Mouse (Mus musculus) brain, adult 2 months (tissue): ENCODE data around the gene Ugt1a7c.
"Not testable (repeated sequence)": the region's sequence is repeated elsewhere in the genome, so short reads cannot be mapped to it uniquely, and the experiment has no call there.

Source experiments
- DNase-seq: peaks from one replicate; pipeline ENCODE4 v3.0.0; 2011; ENCODE audit warnings: low read depth, low spot score

The Ugt1a7c gene

GRCm38 (mm10) chr1:88223011-88223515 is 128.2 kb downstream of the Ugt1a7c start:
- not testable (repeated sequence) for DNase-seq

- peak; percentile 24 for DNase-seq
Observed at GRCm38 (mm10) chr1:88223591-88223990, 128.7 kb downstream of the Ugt1a7c start.

GRCm38 (mm10) chr1:88224029-88224776 is 129.3 kb downstream of the Ugt1a7c start:
- DNase-seq = peak; percentile 16

- DNase-seq = not testable (repeated sequence)
Observed at GRCm38 (mm10) chr1:88225301-88225700, 130.4 kb downstream of the Ugt1a7c start.

DNA sequence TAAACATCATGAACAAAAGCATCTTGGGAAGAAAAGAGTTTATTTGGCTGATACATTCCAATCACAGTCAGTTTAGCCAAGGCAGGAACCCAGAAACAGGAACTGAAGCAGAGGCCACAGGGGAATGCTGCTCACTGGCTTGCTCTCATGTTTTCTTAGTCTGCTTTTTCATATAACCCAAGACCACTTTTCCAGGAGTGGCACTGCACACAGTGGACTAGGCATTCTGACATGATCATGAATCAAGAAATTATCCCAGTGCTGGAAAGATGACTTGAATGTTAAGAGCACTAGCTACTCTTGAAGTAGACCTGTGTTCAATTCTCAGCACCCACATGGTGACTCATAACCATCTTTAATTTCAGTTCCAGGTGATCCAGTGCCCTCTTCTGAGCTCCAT is 130.9 kb downstream of the Ugt1a7c start:
- no peak for DNase-seq

GRCm38 (mm10) chr1:88226670-88227379 is 132.0 kb downstream of the Ugt1a7c start, which contains the start of gene Mroh2a:
Mroh2a (plus strand) TSS chr1:88226986.
- DNase-seq = peak; percentile 40

GRCm38 (mm10) chr1:88227482-88227881 is 132.6 kb downstream of the Ugt1a7c start:
- no peak for DNase-seq

DNA sequence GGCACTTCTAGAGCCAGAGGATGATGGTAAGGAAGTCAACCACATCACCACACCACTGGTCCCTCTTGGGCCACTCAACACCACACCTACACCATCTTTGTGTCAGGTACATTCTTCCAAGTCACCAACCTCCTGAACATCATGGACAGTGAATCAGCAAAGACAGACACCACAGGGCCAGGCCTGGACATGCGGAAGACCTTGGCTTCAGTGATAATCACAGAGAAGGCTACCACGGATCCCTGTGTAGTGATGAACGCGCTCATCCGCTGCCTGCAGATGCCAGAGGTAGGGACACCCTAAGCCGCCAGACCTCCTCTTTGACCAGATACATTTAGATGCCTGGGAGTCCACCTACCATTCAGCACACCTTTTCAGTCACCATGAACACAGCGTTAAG is 133.3 kb downstream of the Ugt1a7c start:
- no peak for DNase-seq

- DNase-seq = no peak
Observed at GRCm38 (mm10) chr1:88229566-88229965, 134.7 kb downstream of the Ugt1a7c start.

DNA sequence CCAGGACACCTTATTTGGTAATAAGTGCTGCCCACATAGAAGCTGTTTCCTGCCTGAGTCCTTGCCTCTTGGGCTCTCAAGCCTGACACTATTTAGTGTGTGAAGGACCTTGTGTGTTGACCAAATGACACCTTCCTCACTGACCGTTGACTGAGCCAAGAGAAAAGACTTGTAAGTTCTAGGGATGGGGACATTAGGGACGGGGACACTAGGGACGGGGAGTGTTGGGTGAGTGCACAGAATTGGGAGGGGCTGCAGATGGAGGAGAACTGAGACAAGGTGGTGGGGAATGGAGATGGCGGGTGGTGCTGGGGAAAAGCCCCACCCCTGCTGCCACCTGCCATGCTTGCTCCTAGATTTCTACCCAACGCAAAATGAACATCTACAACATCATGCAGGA is 135.1 kb downstream of the Ugt1a7c start:
- DNase-seq = no peak

DNA sequence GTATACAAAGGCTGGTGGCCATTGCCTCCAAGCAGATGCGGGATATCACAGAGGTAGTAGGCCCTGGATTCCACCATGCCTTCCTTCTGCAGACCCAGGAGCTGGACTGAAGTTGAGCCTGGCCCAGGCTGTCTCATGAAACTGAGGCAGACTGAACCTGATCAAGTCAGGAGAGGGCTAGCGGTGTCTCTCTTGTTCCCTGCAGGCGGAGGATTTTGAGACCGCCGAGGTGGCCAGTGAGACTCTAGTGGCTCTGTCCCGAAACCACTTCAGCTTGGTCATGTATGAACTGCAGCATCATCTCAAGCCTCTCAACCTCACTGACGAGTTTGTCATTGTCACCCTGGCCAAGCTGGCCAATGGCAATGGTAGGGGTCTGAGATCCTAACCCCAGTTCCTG is 135.6 kb downstream of the Ugt1a7c start:
- no peak for DNase-seq

DNA sequence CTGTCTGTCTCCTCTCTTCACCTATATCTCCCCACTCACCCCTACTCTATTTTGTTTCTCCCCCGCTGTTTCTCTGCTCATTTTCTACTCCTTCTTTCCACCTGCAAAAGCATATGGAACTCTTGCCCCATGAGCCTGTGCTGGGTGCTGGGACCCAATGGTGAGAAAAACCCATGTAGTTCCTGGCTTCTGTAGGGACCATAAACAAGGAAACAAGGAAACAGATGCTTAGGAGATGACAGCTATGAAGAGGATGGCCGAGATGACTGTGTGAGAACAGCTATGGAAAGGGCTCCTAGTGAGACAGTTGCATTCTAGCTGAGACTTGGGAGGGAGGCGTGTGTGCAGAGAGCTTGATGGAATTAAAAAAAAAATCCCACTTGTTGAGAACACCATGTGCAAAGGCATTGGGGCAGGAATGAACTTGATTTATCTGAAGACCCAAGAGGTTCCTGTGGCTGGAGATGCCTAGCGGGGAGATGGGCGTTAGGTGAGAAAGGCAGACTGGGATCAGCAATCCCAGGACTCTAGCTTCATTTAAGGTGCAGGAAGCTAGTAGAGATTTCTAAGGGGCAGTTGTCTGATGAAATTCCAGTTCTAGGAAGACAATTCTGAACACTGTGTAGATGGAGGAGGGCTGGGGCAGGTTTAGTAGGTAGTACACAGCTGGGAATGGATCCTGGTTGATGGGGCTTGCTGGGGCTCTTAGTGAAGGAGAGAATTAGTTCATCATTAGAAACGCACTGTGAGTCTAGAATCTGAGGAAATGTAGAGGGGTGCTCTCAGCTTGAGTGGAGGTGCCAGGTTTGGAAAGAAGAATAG is 136.3 kb downstream of the Ugt1a7c start:
- no peak for DNase-seq

GRCm38 (mm10) chr1:88231803-88232499 is 137.1 kb downstream of the Ugt1a7c start:
- no peak for DNase-seq

DNA sequence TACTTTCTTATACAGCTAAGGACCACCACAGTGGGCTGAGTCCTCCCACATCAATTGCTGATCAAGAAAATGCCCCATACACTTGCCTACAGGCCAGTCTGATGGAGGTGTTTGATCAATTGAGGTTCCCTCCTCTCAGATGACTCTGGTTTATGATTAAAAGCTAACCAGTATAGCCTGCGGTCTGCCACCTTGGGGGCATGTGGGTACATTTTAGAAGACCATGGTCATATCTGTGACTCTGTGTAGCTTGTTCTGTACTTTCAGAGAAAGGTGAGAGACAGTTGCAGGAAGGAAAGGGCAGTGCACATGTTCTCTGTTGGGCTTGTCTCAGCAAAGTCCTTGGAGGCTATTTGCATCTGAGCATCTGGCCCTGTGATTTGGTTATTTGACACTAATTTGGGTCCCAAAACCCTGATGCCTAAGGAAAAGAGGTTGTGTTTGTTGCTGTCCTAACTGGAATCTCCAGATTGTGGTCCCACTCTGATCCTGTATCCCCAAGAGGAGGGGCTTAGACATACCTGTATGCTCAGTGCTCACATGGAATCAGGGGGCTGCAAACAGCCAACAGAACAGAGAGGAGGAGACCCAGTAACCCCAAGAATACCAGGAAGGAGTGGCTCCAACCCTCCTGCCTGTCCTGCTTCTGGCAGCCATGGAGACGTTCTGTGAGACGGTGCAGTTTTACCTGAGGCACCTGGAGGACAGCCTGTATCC is 138.0 kb downstream of the Ugt1a7c start:
- no peak for DNase-seq

GRCm38 (mm10) chr1:88233421-88234247 is 138.8 kb downstream of the Ugt1a7c start:
- DNase-seq = no peak

GRCm38 (mm10) chr1:88234248-88234610 is 139.4 kb downstream of the Ugt1a7c start:
- DNase-seq = no peak

- no peak for DNase-seq
Observed at GRCm38 (mm10) chr1:88234646-88235045, 139.8 kb downstream of the Ugt1a7c start.

DNA sequence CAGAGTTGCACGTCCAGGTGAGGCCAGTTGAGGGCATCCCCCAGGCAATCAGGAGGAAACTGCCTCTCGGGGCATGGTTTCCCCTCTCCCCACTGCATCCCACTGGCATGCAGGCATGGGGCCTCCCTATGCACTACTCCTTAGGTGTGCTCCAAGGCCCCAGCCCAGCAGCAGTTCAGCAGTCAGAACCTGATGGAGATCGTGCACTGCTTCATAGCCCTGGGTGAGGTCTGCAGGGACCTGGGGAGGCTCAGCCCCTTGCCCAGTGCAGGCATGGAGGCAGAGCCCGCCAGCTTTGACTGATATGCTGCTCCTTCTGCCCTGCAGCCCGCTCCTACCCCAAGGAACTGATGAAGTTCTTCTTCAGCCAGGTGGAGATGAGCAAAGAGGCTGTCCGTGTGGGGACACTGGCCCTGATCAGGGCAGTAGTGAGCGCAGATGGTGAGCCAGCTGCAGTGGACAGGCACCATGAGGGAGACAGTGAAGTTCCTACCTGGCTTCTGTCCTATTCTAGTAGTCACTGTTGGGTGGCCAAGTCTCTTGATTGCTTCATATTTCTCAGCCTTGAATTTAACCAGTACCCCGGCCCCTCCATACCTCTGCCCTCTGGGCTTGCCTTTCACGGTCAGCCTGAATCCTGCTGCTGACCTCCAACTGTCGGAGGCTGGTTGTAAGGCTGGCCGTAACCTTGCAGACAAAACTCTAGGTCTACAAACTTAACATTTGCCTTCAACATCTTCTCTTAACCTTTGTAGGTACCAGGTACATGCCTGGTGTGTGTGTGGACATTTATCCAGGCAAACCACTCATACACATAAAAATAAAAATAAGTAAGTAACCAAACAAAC is 140.4 kb downstream of the Ugt1a7c start:
- DNase-seq = no peak

GRCm38 (mm10) chr1:88235894-88236415 is 141.1 kb downstream of the Ugt1a7c start:
- DNase-seq = no peak
